Mouse (Mus musculus): ENCODE results near the gene Csmd2. TPM values are rescaled to one million over a fixed set of nuclear protein-coding genes. Genes with fewer than 3 reads are reported as not detected.
A peak's percentile ranks its signal among the peaks of the same experiment; 100 is the strongest.

Csmd2 gene
- total RNA-seq, 2 experiments from 2014 or later: 62.7 to 64.6 TPM

- intact Hi-C loops (cut with DNase I): no loop called here
- DNase-seq (ENCODE audit: low spot score in 2 of 2): no peak
Observed at GRCm38 (mm10) chr4:128224453-128224852, 236.8 kb downstream of the Csmd2 start.

GRCm38 (mm10) chr4:128227377-128228316 is 240.0 kb downstream of the Csmd2 start:
- intact Hi-C loops (cut with DNase I): no loop called here
- no peak for DNase-seq (ENCODE audit: low spot score in 2 of 2)

GRCm38 (mm10) chr4:128233458-128233857 is 245.8 kb downstream of the Csmd2 start:
- DNase-seq (ENCODE audit: low spot score in 2 of 2): peak; percentile 38 to 81
- intact Hi-C loops (cut with DNase I): loop anchor here (5.0 to 10.0 kb wide), 4 partner anchors 109 to 409 kb away; partner anchors contain the start of gene Csmd2

GRCm38 (mm10) chr4:128239113-128239512 is 251.5 kb downstream of the Csmd2 start:
- intact Hi-C loops (cut with DNase I): loop anchor here (10.0 kb wide), 3 partner anchors 114 to 414 kb away; no protein-coding TSS in a partner anchor
- peak in 1 of 2 experiments; percentile 35 for DNase-seq (ENCODE audit: low spot score in 2 of 2)

GRCm38 (mm10) chr4:128241075-128241853 is 253.6 kb downstream of the Csmd2 start:
- DNase-seq (ENCODE audit: low spot score in 2 of 2): peak in 1 of 2 experiments; percentile 51
- intact Hi-C loops (cut with DNase I): no loop called here

- intact Hi-C loops (cut with DNase I): no loop called here
- DNase-seq (ENCODE audit: low spot score in 2 of 2): no peak
Observed at GRCm38 (mm10) chr4:128241854-128242356, 254.2 kb downstream of the Csmd2 start.

- intact Hi-C loops (cut with DNase I): no loop called here
- DNase-seq (ENCODE audit: low spot score in 2 of 2): no peak
Observed at GRCm38 (mm10) chr4:128245201-128245600, 257.5 kb downstream of the Csmd2 start.

GRCm38 (mm10) chr4:128248676-128249075 is 261.0 kb downstream of the Csmd2 start:
- DNase-seq (ENCODE audit: low spot score in 2 of 2): no peak
- intact Hi-C loops (cut with DNase I): no loop called here

- DNase-seq (ENCODE audit: low spot score in 2 of 2): peak in 1 of 2 experiments; percentile 27
- intact Hi-C loops (cut with DNase I): no loop called here
Observed at GRCm38 (mm10) chr4:128259211-128259610, 271.6 kb downstream of the Csmd2 start.

GRCm38 (mm10) chr4:128260907-128261560 is 273.4 kb downstream of the Csmd2 start, which contains the start of gene Hmgb4:
Gene Hmgb4 (minus strand): TSS chr4:128260957.
- intact Hi-C loops (cut with DNase I): no loop called here
- DNase-seq (ENCODE audit: low spot score in 2 of 2): peak in 1 of 2 experiments; percentile 79

- intact Hi-C loops (cut with DNase I): no loop called here
- no peak for DNase-seq (ENCODE audit: low spot score in 2 of 2)
Observed at GRCm38 (mm10) chr4:128264491-128264890, 276.8 kb downstream of the Csmd2 start.

GRCm38 (mm10) chr4:128265341-128265740 is 277.7 kb downstream of the Csmd2 start:
- DNase-seq (ENCODE audit: low spot score in 2 of 2): no peak
- intact Hi-C loops (cut with DNase I): no loop called here

GRCm38 (mm10) chr4:128269261-128269875 is 281.7 kb downstream of the Csmd2 start:
- intact Hi-C loops (cut with DNase I): no loop called here
- DNase-seq (ENCODE audit: low spot score in 2 of 2): no peak

- no peak for DNase-seq (ENCODE audit: low spot score in 2 of 2)
- intact Hi-C loops (cut with DNase I): no loop called here
Observed at GRCm38 (mm10) chr4:128270177-128270576, 282.5 kb downstream of the Csmd2 start.

GRCm38 (mm10) chr4:128270931-128271330 is 283.3 kb downstream of the Csmd2 start:
- no peak for DNase-seq (ENCODE audit: low spot score in 2 of 2)
- intact Hi-C loops (cut with DNase I): no loop called here

GRCm38 (mm10) chr4:128272501-128272900 is 284.8 kb downstream of the Csmd2 start:
- no peak for DNase-seq (ENCODE audit: low spot score in 2 of 2)
- intact Hi-C loops (cut with DNase I): no loop called here

- intact Hi-C loops (cut with DNase I): no loop called here
- no peak for DNase-seq (ENCODE audit: low spot score in 2 of 2)
Observed at GRCm38 (mm10) chr4:128273146-128273545, 285.5 kb downstream of the Csmd2 start.

GRCm38 (mm10) chr4:128275116-128275515 is 287.5 kb downstream of the Csmd2 start:
- intact Hi-C loops (cut with DNase I): no loop called here
- DNase-seq (ENCODE audit: low spot score in 2 of 2): peak in 1 of 2 experiments; percentile 53

GRCm38 (mm10) chr4:128275586-128275985 is 287.9 kb downstream of the Csmd2 start:
- intact Hi-C loops (cut with DNase I): no loop called here
- DNase-seq (ENCODE audit: low spot score in 2 of 2): peak in 1 of 2 experiments; percentile 40

Data from left cerebral cortex, postnatal 25 days (tissue).